Mouse (Mus musculus): Measurements from ENCODE around the gene Sfmbt2.

Gene Sfmbt2

DNA sequence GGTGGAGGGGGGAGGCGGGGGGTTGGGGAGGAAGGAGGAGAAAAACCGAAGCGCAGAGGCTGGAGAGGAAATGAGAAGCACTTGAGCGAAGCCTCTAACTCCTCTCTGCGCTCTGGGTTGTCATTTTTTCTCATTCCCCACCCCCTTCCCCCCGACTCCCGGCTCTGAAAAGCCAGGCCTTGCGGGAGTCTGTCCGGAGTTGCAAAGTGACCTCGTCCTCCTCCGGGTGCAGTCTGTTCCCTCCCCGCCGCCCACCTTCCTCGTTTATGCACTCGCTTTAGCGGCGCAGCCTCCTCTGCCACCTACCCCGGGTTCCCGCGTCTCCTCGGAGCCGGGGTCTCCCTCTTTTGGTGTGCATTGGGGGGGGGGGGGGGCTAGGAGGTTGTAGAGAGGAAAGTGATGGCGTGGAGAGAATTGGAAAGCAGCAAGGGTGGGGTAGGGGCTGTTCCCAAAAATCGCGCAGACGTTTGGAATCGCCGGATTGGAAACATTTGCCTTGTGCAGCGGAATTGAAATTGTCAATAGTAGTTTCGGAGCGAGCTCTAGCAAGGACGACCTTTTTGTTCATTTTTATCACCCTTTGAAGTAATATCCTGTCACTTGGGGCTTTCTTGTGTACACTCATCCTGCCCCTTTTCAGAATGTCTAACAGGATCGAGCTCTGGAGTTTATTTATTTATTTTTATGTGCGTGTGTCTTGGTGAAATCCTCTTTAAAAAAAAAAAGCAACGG is 2.6 kb downstream of the Sfmbt2 start:
- DNase-seq (ENCODE audit: low read depth, low spot score) = peak; percentile 16

- peak; percentile 10 for DNase-seq (ENCODE audit: low read depth, low spot score)
Observed at GRCm38 (mm10) chr2:10373508-10374206, 3.3 kb downstream of the Sfmbt2 start.

DNA sequence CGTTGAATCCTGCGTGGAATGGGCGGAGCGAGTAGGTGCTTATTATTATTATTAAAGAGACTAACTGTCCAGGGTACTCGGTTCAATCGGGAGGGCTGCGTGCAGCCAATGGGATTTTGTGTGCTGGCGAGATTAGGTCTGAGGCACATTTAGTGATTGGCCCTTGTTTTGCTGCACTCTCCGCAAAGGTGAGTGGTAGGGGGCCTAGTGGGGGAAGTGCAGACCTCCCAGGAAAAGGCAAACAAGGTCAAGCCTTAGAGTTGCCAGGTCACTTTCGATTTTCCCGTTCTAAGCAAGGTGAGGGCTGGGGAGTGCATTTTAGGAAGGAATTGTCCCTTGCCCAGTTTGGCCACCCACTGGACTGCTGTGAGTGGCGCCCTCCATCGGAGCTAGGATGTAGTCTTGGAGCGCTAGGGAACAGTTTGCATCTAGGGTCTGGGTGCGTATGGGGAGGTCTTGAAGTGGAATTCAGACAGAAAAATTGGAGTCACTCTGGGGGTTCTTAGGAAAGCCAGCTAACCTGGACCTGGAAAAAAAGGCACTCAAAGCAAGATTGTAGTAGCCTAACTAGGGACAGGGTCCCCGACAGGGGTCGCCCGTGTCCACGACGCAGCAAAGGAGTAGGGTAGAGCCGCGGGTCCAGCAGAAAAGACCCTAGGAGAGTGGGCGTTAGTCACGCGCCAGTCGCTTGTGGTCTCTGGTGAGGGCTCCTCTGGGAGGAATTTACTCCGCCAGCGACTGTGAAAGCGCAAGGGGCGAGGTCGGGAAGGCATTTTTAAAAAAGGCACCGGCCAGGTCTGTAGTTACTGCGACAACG is 4.1 kb downstream of the Sfmbt2 start:
- DNase-seq (ENCODE audit: low read depth, low spot score) = peak; percentile 17

- DNase-seq (ENCODE audit: low read depth, low spot score) = peak; percentile 63
Observed at GRCm38 (mm10) chr2:10375024-10375372, 4.7 kb downstream of the Sfmbt2 start.

DNA sequence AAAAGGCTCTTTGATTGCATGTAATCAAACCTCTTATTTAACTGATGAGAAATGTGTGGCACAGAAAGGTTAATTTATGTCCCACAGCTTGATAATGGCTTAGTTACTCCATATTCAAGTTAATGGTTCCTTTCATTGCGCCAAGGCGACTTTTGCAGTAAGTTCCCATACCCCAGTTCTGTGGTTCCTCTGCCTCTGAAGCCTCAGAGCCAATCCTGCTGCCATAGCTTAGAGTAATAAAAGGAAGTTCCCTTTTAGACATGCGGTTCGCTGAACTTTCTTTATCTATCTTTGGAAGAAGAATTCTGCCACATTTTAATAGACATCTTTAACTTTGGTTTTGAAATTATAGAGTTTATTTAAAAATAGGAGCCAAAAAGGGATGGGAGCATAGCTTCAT is 19.7 kb downstream of the Sfmbt2 start:
- no peak for DNase-seq (ENCODE audit: low read depth, low spot score)

- no peak for DNase-seq (ENCODE audit: low read depth, low spot score)
Observed at GRCm38 (mm10) chr2:10390791-10391190, 20.5 kb downstream of the Sfmbt2 start.

- DNase-seq (ENCODE audit: low read depth, low spot score) = peak; percentile 78
Observed at GRCm38 (mm10) chr2:10395143-10395542, 24.8 kb downstream of the Sfmbt2 start.

DNA sequence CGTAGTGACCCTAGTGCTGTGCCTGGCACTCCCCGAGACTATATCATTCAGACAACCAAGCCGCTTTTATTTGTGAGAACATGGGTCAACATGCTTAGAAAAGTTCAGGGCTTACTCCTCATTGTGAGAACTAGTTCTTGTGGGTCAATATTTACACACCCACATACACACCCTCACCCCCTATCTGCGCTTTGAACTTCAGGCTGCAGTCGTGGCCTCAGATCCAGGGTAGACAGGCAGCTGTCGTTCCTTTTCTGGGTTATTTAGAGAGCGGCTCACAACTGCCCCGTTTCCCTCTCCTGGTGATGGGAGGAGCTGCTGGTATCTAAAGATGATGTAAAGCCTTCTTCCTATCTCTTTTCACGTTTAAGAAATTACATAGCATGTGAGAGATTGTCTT is 27.5 kb downstream of the Sfmbt2 start:
- DNase-seq (ENCODE audit: low read depth, low spot score) = no peak

DNA sequence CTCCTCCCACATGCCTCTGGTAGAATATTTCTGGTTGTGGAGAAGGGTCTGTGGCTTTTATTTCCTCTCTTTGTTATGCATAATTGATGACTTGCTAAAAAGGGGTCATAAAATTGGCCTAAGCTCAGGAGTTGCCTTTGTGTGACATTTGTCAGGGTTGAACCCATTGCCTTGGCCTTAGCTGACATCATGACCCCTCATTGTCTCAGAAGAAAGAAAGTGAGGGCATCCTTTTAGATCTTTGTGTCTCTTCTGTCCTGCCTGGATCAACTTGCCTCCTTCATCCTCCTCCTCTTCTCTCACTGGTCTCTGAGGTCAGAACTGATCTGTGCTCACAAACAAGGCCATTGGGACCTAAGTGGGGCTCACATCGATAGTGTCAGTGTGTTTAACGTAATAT is 35.8 kb downstream of the Sfmbt2 start:
- no peak for DNase-seq (ENCODE audit: low read depth, low spot score)

DNA sequence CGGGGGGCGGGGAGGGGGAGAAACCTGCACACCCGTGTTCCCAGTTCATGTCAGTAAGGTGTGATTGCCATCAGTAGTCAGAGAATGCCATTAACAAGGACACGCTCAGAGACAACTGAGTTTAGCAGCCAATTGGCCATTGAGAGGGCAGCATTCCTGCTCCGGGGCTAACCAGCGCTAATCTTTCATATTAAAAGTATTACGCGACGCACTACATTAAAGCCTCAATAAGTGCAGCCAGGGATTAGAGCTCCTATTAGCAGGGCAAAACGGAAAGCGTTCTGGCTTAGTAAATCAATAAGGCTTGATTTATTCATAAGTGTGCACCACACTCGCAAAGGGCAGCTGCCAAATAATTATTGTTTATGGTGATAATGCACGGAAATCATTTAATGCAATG is 39.1 kb downstream of the Sfmbt2 start:
- no peak for DNase-seq (ENCODE audit: low read depth, low spot score)

GRCm38 (mm10) chr2:10410069-10410468 is 39.8 kb downstream of the Sfmbt2 start:
- peak; percentile 69 for DNase-seq (ENCODE audit: low read depth, low spot score)

GRCm38 (mm10) chr2:10420944-10421420 is 50.7 kb downstream of the Sfmbt2 start:
- DNase-seq (ENCODE audit: low read depth, low spot score) = no peak

DNA sequence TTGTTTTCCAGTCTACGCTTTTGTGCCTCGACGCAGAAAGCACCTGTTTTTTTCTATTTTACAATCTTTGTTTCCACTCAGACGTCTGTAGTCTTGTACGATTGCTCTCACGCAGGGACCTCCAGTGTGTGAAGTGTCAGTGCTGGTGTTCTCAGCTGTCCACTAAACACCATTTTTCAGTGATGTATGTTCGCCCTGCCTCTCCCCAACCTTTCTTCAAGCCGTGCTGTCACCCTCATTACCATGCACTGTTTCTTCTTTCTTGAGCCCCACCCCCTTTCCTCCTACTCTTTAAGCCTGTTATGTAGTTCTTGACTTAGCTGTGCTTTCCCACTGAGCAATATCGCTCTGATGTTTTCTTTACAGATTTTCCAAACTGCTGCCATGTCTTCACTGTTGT is 67.0 kb downstream of the Sfmbt2 start:
- no peak for DNase-seq (ENCODE audit: low read depth, low spot score)

DNA sequence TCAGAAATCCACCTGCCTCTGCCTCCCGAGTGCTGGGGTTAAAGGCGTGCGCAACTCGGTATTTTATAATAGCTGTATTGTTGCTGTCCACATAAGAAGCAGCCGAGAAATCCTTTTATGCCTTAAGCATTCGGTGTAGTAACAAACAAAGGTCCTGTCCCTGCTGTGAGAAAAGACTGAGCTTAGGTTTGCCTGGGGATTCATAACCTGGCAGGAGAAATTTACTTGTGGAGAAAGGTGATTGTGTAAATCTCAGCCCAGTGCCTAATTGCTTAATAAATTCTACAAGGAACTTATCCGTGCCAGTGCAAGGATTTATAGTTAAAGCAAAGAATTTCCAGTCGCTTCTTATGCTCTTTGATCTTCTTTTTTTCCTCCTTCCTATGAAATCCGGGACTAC is 71.5 kb downstream of the Sfmbt2 start:
- DNase-seq (ENCODE audit: low read depth, low spot score) = no peak

- peak; percentile 27 for DNase-seq (ENCODE audit: low read depth, low spot score)
Observed at GRCm38 (mm10) chr2:10453577-10453976, 83.3 kb downstream of the Sfmbt2 start.

DNA sequence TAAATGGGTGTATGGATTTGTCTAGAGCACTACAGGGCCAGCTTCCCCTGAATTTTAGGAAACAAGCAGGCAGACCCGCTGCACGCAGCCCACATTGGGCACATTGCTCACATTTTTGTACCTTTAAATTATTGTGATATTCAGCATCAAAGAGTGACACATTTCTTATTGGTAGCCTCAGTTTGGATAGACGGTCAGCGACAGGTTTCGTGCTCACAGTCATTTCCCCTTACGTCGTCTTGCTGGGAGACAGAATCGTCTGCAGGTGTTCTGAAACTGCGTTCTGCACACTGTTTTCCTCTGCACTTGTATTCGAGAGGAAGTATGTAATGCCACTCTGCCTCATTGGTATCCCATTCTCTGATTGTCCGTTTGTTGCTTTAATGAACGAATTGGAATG is 88.0 kb downstream of the Sfmbt2 start:
- no peak for DNase-seq (ENCODE audit: low read depth, low spot score)

DNA sequence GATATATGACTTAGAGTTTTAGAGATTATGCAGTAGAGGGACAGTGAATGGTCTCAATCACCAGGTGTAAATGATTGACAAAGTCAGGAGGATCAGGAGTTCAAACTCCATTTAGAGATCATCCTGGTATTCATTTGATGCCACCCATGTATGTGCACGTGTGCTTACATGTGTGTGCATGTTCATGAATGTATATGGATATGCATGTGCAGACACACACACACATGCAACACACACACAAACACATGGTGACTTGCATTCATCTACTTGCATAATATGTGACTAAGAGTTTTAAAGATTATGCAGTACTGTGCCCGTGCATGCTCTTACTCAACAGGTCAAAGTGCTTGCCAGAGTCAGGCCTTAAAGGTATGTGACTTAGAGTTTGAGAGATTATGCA is 146.2 kb downstream of the Sfmbt2 start:
- DNase-seq (ENCODE audit: low read depth, low spot score) = no peak

- no peak for DNase-seq (ENCODE audit: low read depth, low spot score)
Observed at GRCm38 (mm10) chr2:10521719-10522415, 151.6 kb downstream of the Sfmbt2 start.

- no peak for DNase-seq (ENCODE audit: low read depth, low spot score)
Observed at GRCm38 (mm10) chr2:10525622-10526021, 155.3 kb downstream of the Sfmbt2 start.

DNA sequence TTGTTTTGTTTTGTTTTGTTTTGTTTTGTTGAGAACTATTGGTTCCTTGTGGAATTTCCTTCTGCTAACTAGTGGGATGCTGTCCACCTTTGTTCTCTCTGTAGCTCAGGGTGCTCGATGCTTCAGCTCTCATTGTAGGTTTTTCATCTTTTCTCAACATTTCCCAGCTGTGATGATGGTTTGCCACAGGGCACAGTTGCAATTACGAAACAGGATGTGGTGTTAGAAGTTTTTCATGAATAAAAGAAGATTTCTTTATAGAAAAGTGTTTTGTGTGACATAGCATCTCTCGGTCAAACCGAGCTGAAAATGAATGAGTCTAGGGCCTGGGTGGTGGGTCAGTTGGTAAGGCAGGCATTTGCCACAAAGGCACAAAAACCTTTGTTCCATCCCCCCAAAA is 171.5 kb downstream of the Sfmbt2 start:
- DNase-seq (ENCODE audit: low read depth, low spot score) = no peak

- DNase-seq (ENCODE audit: low read depth, low spot score) = peak; percentile 6
Observed at GRCm38 (mm10) chr2:10542388-10542787, 172.1 kb downstream of the Sfmbt2 start.

DNA sequence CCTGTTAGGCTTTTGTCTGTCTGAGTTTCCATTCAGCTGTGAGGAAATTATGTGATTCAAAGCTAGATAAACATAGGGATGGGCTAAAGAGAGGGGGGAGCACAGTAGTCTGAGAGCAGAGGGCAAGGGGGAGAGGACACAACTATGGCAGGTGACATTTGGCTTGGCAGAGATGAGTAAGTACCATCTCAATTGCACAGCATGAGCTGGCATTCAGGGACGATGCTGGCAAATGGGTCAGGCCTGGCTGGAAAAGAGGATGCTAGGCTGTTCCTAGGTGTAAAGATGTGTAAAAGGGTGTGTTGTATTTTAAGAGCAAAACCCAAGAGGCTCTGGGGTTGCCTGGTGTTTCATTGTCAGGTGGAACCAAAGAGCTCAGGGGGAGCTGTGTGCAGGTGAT is 188.5 kb downstream of the Sfmbt2 start:
- peak; percentile 22 for DNase-seq (ENCODE audit: low read depth, low spot score)

Measured in brain, adult 2 months (tissue).